Mouse (Mus musculus) heart, embryonic 10.5 days (tissue): ENCODE data around the gene Omg. TPM values are rescaled to one million over a fixed set of nuclear protein-coding genes. Genes with fewer than 3 reads are reported as not detected.

ENCODE experiments used
- DNase-seq: peaks from one replicate; pipeline ENCODE4 v3.0.0-alpha.2; 2017; ENCODE audit warnings: low spot score
- H3K27ac ChIP-seq: fragments of 300-500 bp; sonication (generic); 2 replicates; pipeline ENCODE4 v1.5.1; 2016; ENCODE audit warnings: mild to moderate bottlenecking
- H3K27me3 ChIP-seq: fragments of 300-500 bp; sonication (generic); 2 replicates; pipeline ENCODE4 v1.6.1; 2016; ENCODE audit warnings: mild to moderate bottlenecking; ENCODE audit not compliant: poor library complexity, insufficient read depth, severe bottlenecking
- H3K36me3 ChIP-seq: fragments of 300-500 bp; sonication (generic); 2 replicates; pipeline ENCODE4 v1.6.1; 2016; ENCODE audit warnings: mild to moderate bottlenecking, moderate library complexity
- H3K4me1 ChIP-seq: fragments of 300-500 bp; sonication (generic); 2 replicates; pipeline ENCODE4 v1.6.1; 2016; ENCODE audit warnings: mild to moderate bottlenecking
- H3K4me3 ChIP-seq: fragments of 300-500 bp; sonication (generic); 2 replicates; pipeline ENCODE4 v1.5.1; 2016; ENCODE audit warnings: mild to moderate bottlenecking, moderate library complexity
- H3K9me3 ChIP-seq: fragments of 300-500 bp; sonication (generic); 2 replicates; pipeline ENCODE4 v1.6.1; 2016; ENCODE audit warnings: mild to moderate bottlenecking, moderate library complexity
- WGBS: fragments of 180-500 bp; shearing (Covaris S2); methylation state at CpG from one replicate; pipeline ENCODE4 v1.1.7; 2016; 5-methylcytosine and 5-hydroxymethylcytosine counted together
- polyA plus RNA-seq: library from polyadenylated mRNA; unstranded; fragments of >200 nt; fragmentation: Nextera tagmentation; extraction: Ambion mirVana; gene quantifications from 2 replicates; pipeline ENCODE4 v1.2.1, GENCODE M21; 2016

The Omg gene
- 0.12 and 0.16 TPM in 2 replicates for polyA plus RNA-seq

DNA sequence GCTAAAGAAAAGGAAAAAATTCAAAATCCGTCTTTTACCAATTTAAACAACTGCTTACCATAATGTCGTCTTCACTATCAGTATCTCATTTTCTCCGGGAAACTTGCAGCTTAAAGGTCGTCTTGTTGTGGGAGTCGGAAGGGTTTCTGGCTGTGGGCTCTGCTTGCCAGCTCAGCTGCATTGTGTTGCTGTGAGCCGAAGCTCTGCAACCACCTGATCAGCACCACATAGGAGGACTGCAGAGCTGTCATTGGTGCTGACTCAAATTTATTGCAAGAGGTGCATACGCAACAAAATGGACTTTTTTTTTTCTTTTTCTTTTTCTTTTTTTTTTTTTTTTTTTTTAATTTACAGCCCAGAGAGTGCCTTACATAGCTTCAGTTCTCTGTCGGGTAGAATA lies at the start of gene Omg:
Omg (minus strand) TSS at position 240 of the 400 bp plus-strand sequence.
- Histone ChIP-seq H3K4me3 (no peak within 1 kb of the TSS), H3K4me1 (no peaks in the 10 kb centered on the region), H3K36me3 (no peaks in the 10 kb centered on the region), H3K27ac (no peak within 1 kb of the TSS), H3K9me3 (no peaks in the 10 kb centered on the region), H3K27me3 (no peaks in the 10 kb centered on the region)
- 63% methylated on average over 8 of the region's 8 CpGs for WGBS
- no peak for DNase-seq

GRCm38 (mm10) chr11:79552622-79553021 lies 48.7 kb upstream of the Omg start:
- H3K27me3 ChIP-seq: no peaks in the 10 kb centered on the region
- H3K36me3 ChIP-seq: peaks cover 81% of the 10 kb centered on the region
- no peaks in the 10 kb centered on the region; the same call in 1 of the 2 replicates for H3K4me1 ChIP-seq
- no peaks in the 10 kb centered on the region for H3K9me3 ChIP-seq
- DNase-seq: no peak
- no peak overlapping the region for H3K4me3 ChIP-seq
- no peak overlapping the region for H3K27ac ChIP-seq
- 59% methylated on average over 1 of the region's 1 CpGs for WGBS

- Histone ChIP-seq H3K27me3 (no peaks in the 10 kb centered on the region), H3K4me1 (peaks cover 13% of the 10 kb centered on the region), H3K4me3 (no peak overlapping the region), H3K36me3 (peaks cover 42% of the 10 kb centered on the region), H3K9me3 (no peaks in the 10 kb centered on the region), H3K27ac (no peak overlapping the region)
- DNase-seq: no peak
- 87% methylated on average over 3 of the region's 3 CpGs for WGBS
Observed at GRCm38 (mm10) chr11:79536293-79536692, 32.4 kb upstream of the Omg start.

GRCm38 (mm10) chr11:79535554-79535953 lies 31.7 kb upstream of the Omg start:
- Histone ChIP-seq H3K27me3 (no peaks in the 10 kb centered on the region), H3K9me3 (no peaks in the 10 kb centered on the region), H3K36me3 (peaks cover 38% of the 10 kb centered on the region), H3K4me1 (peaks cover 13% of the 10 kb centered on the region), H3K27ac (no peak overlapping the region), H3K4me3 (no peak overlapping the region)
- DNase-seq: no peak
- WGBS: 84% methylated on average over 4 of the region's 4 CpGs

DNA sequence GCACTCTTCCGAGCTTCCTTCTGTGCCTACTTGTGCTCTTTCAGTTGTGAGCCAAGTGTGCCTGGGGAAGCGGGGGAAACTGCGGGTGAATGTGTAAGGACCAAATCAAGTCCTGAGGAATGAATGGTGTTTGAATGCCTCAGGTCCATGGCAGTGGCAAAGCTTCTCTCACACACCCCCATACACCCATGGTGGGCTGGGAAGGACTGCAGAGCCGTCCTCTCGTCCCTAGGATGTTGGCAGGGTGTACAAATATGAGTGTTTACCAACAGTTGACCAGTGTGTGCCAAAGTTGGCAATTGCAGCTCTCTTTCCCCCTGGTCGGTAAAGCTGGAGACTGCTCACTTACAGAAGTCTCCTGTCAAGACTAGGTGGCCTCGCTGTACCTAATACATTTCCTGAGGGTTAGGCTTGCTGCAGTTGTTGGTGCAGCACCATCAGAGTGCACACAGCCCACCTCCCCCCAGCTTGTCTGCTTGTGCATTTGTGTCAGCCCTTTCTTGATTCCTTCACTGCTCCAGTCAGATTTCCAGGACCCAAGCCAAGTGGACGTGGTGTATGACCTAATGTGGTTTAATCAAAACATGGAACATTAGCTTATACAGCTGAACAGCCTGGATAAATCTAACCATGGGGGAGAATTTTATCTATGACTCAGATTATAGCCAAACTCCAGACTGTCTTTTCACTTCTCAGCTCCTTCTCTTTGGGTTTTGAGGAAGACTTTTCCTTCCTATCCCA lies 30.2 kb upstream of the Omg start:
- Histone ChIP-seq H3K27ac (no peak overlapping the region), H3K4me3 (no peak overlapping the region), H3K36me3 (peaks cover 27% of the 10 kb centered on the region), H3K9me3 (no peaks in the 10 kb centered on the region), H3K4me1 (peaks cover 13% of the 10 kb centered on the region), H3K27me3 (no peaks in the 10 kb centered on the region)
- WGBS: 83% methylated on average over 8 of the region's 8 CpGs
- no peak for DNase-seq

DNA sequence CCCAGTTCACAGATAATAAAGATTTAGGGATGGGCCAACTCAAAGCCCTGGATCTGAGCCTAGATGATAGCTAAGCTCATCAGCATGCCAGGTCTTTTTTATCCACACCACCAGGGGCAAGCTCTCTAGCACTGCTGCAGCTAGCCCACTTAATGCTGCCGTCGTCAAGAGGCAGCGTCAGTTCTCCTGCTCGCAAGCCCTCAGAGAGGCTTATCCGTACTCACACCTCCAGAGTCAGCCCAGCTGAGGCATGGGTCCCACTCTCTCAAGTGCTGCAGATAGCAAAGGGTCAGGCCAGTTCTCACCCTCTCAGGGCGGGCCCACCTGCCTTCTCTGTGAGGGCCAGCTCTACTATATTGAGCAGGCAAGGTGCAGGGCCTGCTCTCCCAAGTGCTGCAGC lies 29.4 kb upstream of the Omg start:
- no peak overlapping the region for H3K4me3 ChIP-seq
- 38% methylated on average over 6 of the region's 6 CpGs for WGBS
- peak; percentile 81 for DNase-seq
- no peaks in the 10 kb centered on the region for H3K9me3 ChIP-seq
- H3K27me3 ChIP-seq: no peaks in the 10 kb centered on the region
- H3K27ac ChIP-seq: no peak overlapping the region
- peaks cover 13% of the 10 kb centered on the region for H3K4me1 ChIP-seq
- H3K36me3 ChIP-seq: peaks cover 24% of the 10 kb centered on the region; the same call in 1 of the 2 replicates

GRCm38 (mm10) chr11:79531485-79531884 lies 27.6 kb upstream of the Omg start:
- Histone ChIP-seq H3K36me3 (peaks cover 23% of the 10 kb centered on the region; the same call in 1 of the 2 replicates), H3K9me3 (no peaks in the 10 kb centered on the region), H3K27me3 (no peaks in the 10 kb centered on the region), H3K4me3 (no peak overlapping the region), H3K4me1 (peaks cover 20% of the 10 kb centered on the region), H3K27ac (no peak overlapping the region)
- 88% methylated on average over 4 of the region's 4 CpGs for WGBS
- no peak for DNase-seq

DNA sequence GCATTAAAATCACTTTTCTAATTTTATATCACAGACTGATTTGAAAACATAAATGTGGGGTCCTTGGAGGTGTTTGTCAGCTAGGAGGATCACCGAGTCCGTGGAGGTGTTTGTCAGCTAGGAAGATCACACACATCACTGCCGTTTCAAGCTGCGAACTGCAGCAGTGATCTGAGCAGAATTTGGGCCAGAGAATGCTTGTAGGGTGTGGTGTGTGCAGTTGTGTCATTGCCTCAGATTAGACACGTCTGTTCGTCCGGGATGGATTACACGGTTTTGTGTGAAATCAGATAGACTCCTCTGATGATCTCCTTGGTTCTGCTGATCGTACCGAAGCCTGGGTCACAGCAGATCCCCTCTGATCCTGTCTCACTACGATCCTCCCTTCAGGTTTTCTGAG lies 26.9 kb upstream of the Omg start:
- no peaks in the 10 kb centered on the region for H3K27me3 ChIP-seq
- H3K9me3 ChIP-seq: no peaks in the 10 kb centered on the region
- peaks cover 20% of the 10 kb centered on the region for H3K4me1 ChIP-seq
- peaks cover 19% of the 10 kb centered on the region; the same call in 1 of the 2 replicates for H3K36me3 ChIP-seq
- H3K27ac ChIP-seq: no peak overlapping the region
- H3K4me3 ChIP-seq: no peak overlapping the region
- DNase-seq: no peak
- 89% methylated on average over 11 of the region's 11 CpGs for WGBS

DNA sequence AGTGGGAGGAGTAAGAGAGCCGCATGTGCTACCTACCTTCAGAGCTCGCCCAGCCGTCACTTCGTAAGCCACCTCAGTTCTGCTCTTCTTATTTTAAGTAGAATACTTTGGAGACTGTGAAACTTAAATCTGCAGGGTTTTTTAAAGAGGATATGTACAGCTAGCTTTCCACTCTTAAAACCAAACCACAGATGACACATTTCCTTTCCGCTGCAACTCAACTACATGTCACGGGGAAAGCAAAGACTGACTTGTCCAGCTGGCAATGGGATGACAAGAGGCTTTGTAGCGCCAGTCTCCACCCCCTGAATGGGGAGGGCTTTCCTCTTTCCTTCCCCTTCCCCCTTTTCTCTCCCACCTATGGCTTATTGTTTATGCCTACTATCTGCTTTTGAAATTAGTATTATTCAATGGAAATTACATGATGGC lies 26.5 kb upstream of the Omg start, which contains the start of the genes Evi2 and Evi2a:
Evi2 (minus strand) TSS at position 257 of the 429 bp plus-strand sequence.
Evi2a (minus strand) TSS at position 277 of the 429 bp plus-strand sequence.
- 86% methylated on average over 7 of the region's 7 CpGs for WGBS
- Histone ChIP-seq H3K36me3 (peaks cover 16% of the 10 kb centered on the region; the same call in 1 of the 2 replicates), H3K4me1 (peaks cover 20% of the 10 kb centered on the region), H3K27ac (no peak within 1 kb of the TSS), H3K4me3 (no peak within 1 kb of the TSS), H3K27me3 (no peaks in the 10 kb centered on the region), H3K9me3 (no peaks in the 10 kb centered on the region)
- DNase-seq: no peak

- Histone ChIP-seq H3K4me3 (no peak overlapping the region), H3K36me3 (peaks cover 16% of the 10 kb centered on the region; the same call in 1 of the 2 replicates), H3K27me3 (no peaks in the 10 kb centered on the region), H3K4me1 (peaks cover 20% of the 10 kb centered on the region), H3K27ac (no peak overlapping the region), H3K9me3 (no peaks in the 10 kb centered on the region)
- WGBS: 88% methylated on average over 2 of the region's 2 CpGs
- no peak for DNase-seq
Observed at GRCm38 (mm10) chr11:79529736-79530135, 25.9 kb upstream of the Omg start.

GRCm38 (mm10) chr11:79529226-79529625 lies 25.3 kb upstream of the Omg start:
- DNase-seq: no peak
- H3K27ac ChIP-seq: no peak overlapping the region
- H3K27me3 ChIP-seq: no peaks in the 10 kb centered on the region
- no peak overlapping the region for H3K4me3 ChIP-seq
- WGBS: 92% methylated on average over 6 of the region's 6 CpGs
- H3K36me3 ChIP-seq: peaks cover 16% of the 10 kb centered on the region; the same call in 1 of the 2 replicates
- peaks cover 20% of the 10 kb centered on the region for H3K4me1 ChIP-seq
- no peaks in the 10 kb centered on the region for H3K9me3 ChIP-seq

GRCm38 (mm10) chr11:79528601-79529000 lies 24.7 kb upstream of the Omg start:
- Histone ChIP-seq H3K4me1 (peaks cover 16% of the 10 kb centered on the region), H3K36me3 (peaks cover 16% of the 10 kb centered on the region; the same call in 1 of the 2 replicates), H3K27me3 (no peaks in the 10 kb centered on the region), H3K27ac (no peak overlapping the region), H3K4me3 (no peak overlapping the region), H3K9me3 (no peaks in the 10 kb centered on the region)
- WGBS: 95% methylated on average over 3 of the region's 3 CpGs
- DNase-seq: no peak

GRCm38 (mm10) chr11:79527739-79528384 lies 24.0 kb upstream of the Omg start:
- no peak for DNase-seq
- WGBS: 70% methylated on average over 5 of the region's 5 CpGs
- Histone ChIP-seq H3K9me3 (no peaks in the 10 kb centered on the region), H3K4me3 (no peak overlapping the region), H3K36me3 (peaks cover 13% of the 10 kb centered on the region; the same call in 1 of the 2 replicates), H3K27ac (no peak overlapping the region), H3K4me1 (peaks cover 8% of the 10 kb centered on the region), H3K27me3 (no peaks in the 10 kb centered on the region)
